Mouse (Mus musculus) spleen, adult 2 months (tissue): ENCODE data around the gene Lpcat4. TPM values are rescaled to one million over a fixed set of nuclear protein-coding genes. Genes with fewer than 3 reads are reported as not detected.

Experiments
- DNase-seq, 2 experiments: peaks; one replicate each; pipeline versions ENCODE4 v3.0.0 to v3.0.0-alpha.2; 2012 to 2021; ENCODE audit warnings: low spot score in 2 of 2, low read depth in 1 of 2
- H3K27ac ChIP-seq: fragments of 200-500 bp; 2 replicates; pipeline ENCODE4 v1.5.1; 2012; ENCODE audit warnings: low read length, inconsistent platforms; ENCODE audit not compliant: insufficient read depth
- H3K27me3 ChIP-seq: fragments of 200-500 bp; 2 replicates; pipeline ENCODE4 v1.6.1; 2012; ENCODE audit warnings: mild to moderate bottlenecking, moderate library complexity, low read length, inconsistent platforms; ENCODE audit not compliant: control insufficient read depth, insufficient read depth
- H3K36me3 ChIP-seq: fragments of 200-500 bp; 2 replicates; pipeline ENCODE4 v1.6.1; 2012; ENCODE audit warnings: mild to moderate bottlenecking, low read length, inconsistent platforms; ENCODE audit not compliant: control insufficient read depth, insufficient read depth
- H3K4me1 ChIP-seq: fragments of 200-500 bp; 2 replicates; pipeline ENCODE4 v1.6.1; 2011; ENCODE audit warnings: inconsistent platforms; ENCODE audit not compliant: control insufficient read depth, insufficient read depth, insufficient read length
- H3K4me3 ChIP-seq: fragments of 200-500 bp; 2 replicates; pipeline ENCODE4 v1.5.1; 2011; ENCODE audit warnings: mild to moderate bottlenecking, inconsistent platforms; ENCODE audit not compliant: insufficient read depth, insufficient read length; ENCODE audit errors: extremely low read depth
- CTCF ChIP-seq: fragments of 200-500 bp; IDR thresholded peaks from 2 replicates; pipeline ENCODE4 v1.5.1; 2011; ENCODE audit warnings: mild to moderate bottlenecking, inconsistent platforms; ENCODE audit not compliant: insufficient read depth, insufficient read length, insufficient replicate concordance; ENCODE audit errors: extremely low read depth
- POLR2A ChIP-seq: fragments of 200-500 bp; IDR thresholded peaks from 2 replicates; pipeline ENCODE4 v1.6.1; 2011; ENCODE audit warnings: low read depth, low read length, inconsistent platforms
- WGBS: fragments of 180-500 bp; shearing (Covaris S2); methylation state at CpG from one replicate; pipeline ENCODE4 v1.1.7; 2018; 5-methylcytosine and 5-hydroxymethylcytosine counted together
- polyA plus RNA-seq: library from polyadenylated mRNA; depleted of rRNA; stranded (reverse); fragments of >200 nt; gene quantifications from 2 replicates; pipeline ENCODE4 v1.2.3, GENCODE M21; 2012

Lpcat4 gene
- polyA plus RNA-seq, 1 experiment, result 44.6 TPM

GRCm38 (mm10) chr2:112266780-112267179, 27.5 kb downstream of the Lpcat4 start:
- Histone ChIP-seq H3K27me3 (no peaks in the 10 kb centered on the region), H3K4me1 (peaks cover 14% of the 10 kb centered on the region; the same call in 1 of the 2 replicates), H3K27ac (peak overlapping the region; percentile 98), H3K36me3 (peaks cover 2% of the 10 kb centered on the region), H3K4me3 (peak overlapping the region; percentile 69)
- WGBS, result 0% methylated on average over 10 of the region's 10 CpGs
- TF ChIP-seq POLR2A, result no peak
- TF ChIP-seq CTCF, result no peak
- DNase-seq, result no peak

- no peak for TF ChIP-seq CTCF
- no peak for TF ChIP-seq POLR2A
- H3K27me3 ChIP-seq, result no peaks in the 10 kb centered on the region
- DNase-seq, result peak in 1 of 2 experiments; percentile 71
- peaks cover 12% of the 10 kb centered on the region; the same call in 1 of the 2 replicates for H3K4me1 ChIP-seq
- peaks cover 2% of the 10 kb centered on the region for H3K36me3 ChIP-seq
- WGBS, result 2% methylated on average over 8 of the region's 8 CpGs
- peak overlapping the region; percentile 69 for H3K4me3 ChIP-seq
- H3K27ac ChIP-seq, result peak overlapping the region; percentile 98; the same call in 1 of the 2 replicates
These were observed 28.4 kb downstream of the Lpcat4 start for GRCm38 (mm10) chr2:112267547-112268269.

- H3K27me3 ChIP-seq, result no peaks in the 10 kb centered on the region
- H3K4me1 ChIP-seq, result peaks cover 14% of the 10 kb centered on the region; the same call in 1 of the 2 replicates
- no peak overlapping the region for H3K4me3 ChIP-seq
- 57% methylated on average over 2 of the region's 2 CpGs for WGBS
- peaks cover 4% of the 10 kb centered on the region for H3K36me3 ChIP-seq
- no peak overlapping the region; the same call in 1 of the 2 replicates for H3K27ac ChIP-seq
- TF ChIP-seq CTCF (no peak), POLR2A (no peak)
- no peak for DNase-seq
These were observed 30.7 kb downstream of the Lpcat4 start for GRCm38 (mm10) chr2:112270011-112270410.

GRCm38 (mm10) chr2:112272909-112273308, 33.6 kb downstream of the Lpcat4 start:
- WGBS, result 87% methylated on average over 2 of the region's 2 CpGs
- TF ChIP-seq CTCF, result no peak
- no peak for TF ChIP-seq POLR2A
- Histone ChIP-seq H3K4me3 (no peak overlapping the region), H3K36me3 (peaks cover 5% of the 10 kb centered on the region), H3K27ac (no peak overlapping the region), H3K4me1 (peaks cover 17% of the 10 kb centered on the region; the same call in 1 of the 2 replicates), H3K27me3 (no peaks in the 10 kb centered on the region)
- DNase-seq, result no peak

GRCm38 (mm10) chr2:112273474-112273873, 34.2 kb downstream of the Lpcat4 start:
- no peaks in the 10 kb centered on the region for H3K27me3 ChIP-seq
- WGBS, result 86% methylated on average over 6 of the region's 6 CpGs

GRCm38 (mm10) chr2:112276870-112277269, 37.6 kb downstream of the Lpcat4 start:
- no peak overlapping the region for H3K4me3 ChIP-seq
- no peaks in the 10 kb centered on the region for H3K27me3 ChIP-seq
- H3K4me1 ChIP-seq, result peaks cover 8% of the 10 kb centered on the region
- H3K27ac ChIP-seq, result no peak overlapping the region
- TF ChIP-seq CTCF (no peak), POLR2A (no peak)
- no peak for DNase-seq
- peaks cover 3% of the 10 kb centered on the region; the same call in 1 of the 2 replicates for H3K36me3 ChIP-seq
- 88% methylated on average over 3 of the region's 3 CpGs for WGBS

More at GRCm38 (mm10) chr2:112273474-112273873, 34.2 kb downstream of the Lpcat4 start:
- Histone ChIP-seq H3K4me3 (no peak overlapping the region), H3K27ac (no peak overlapping the region), H3K36me3 (peaks cover 5% of the 10 kb centered on the region), H3K4me1 (peaks cover 17% of the 10 kb centered on the region; the same call in 1 of the 2 replicates)
- TF ChIP-seq CTCF, result no peak
- TF ChIP-seq POLR2A, result no peak
- DNase-seq, result no peak

- Histone ChIP-seq H3K4me3 (no peak overlapping the region), H3K27me3 (no peaks in the 10 kb centered on the region), H3K4me1 (peaks cover 9% of the 10 kb centered on the region), H3K27ac (no peak overlapping the region), H3K36me3 (no peaks in the 10 kb centered on the region)
- 98% methylated on average over 1 of the region's 1 CpGs for WGBS
- no peak for DNase-seq
- no peak for TF ChIP-seq CTCF
- TF ChIP-seq POLR2A, result no peak
These were observed 43.6 kb downstream of the Lpcat4 start for GRCm38 (mm10) chr2:112282846-112283245.
